Mouse (Mus musculus): ENCODE data around the gene 4931428F04Rik.

- TF ChIP-seq CTCF (IDR thresholded peaks at IDR 0.05; ENCODE audit: extremely low read depth, insufficient read depth, low read length) (no peak), POLR2A (IDR thresholded peaks at IDR 0.05; ENCODE audit: extremely low read depth, insufficient read depth, low read length) (no peak)
Observed at GRCm38 (mm10) chr8:105269075-105269458, 20.6 kb downstream of the 4931428F04Rik start.

Data from cortical plate, adult 2 months (tissue).